Mouse (Mus musculus): Measurements from ENCODE around the gene 3110082I17Rik.

Gene 3110082I17Rik

GRCm38 (mm10) chr5:139377468-139378270, 82.7 kb downstream of the 3110082I17Rik start, which contains the start of gene Gpr146:
Gene Gpr146 (plus strand): TSS chr5:139377697.
- DNase-seq (ENCODE audit: low spot score): peak; percentile 62

GRCm38 (mm10) chr5:139374841-139375240, 85.5 kb downstream of the 3110082I17Rik start:
- DNase-seq (ENCODE audit: low spot score): no peak

DNA sequence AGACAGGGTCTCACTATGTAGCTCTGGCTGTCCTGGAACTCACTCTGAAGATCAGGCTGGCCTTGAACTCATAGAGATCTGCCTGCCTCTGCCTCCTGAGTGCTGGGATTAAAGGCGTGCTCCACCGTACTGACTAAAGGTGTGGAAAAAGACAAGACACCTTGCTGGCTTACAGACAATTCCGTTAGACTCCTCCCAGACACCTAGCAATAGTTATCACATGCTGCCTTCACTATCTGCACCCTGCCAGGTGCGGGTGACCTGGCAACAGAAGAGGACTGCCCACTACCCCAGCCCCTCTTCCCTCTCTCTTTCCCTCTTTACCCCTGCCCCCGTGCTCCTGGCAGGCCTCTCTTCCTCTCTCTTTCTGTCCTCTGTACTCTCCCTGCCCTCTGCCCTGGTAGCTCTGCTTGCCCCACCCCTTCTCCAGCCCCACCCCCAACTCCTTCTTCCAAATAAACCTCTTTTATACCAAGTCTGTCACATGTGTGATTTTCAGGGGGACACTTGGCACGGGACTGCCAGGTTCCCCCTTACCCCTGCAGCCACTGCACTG, 86.4 kb downstream of the 3110082I17Rik start:
- DNase-seq (ENCODE audit: low spot score): no peak

DNA sequence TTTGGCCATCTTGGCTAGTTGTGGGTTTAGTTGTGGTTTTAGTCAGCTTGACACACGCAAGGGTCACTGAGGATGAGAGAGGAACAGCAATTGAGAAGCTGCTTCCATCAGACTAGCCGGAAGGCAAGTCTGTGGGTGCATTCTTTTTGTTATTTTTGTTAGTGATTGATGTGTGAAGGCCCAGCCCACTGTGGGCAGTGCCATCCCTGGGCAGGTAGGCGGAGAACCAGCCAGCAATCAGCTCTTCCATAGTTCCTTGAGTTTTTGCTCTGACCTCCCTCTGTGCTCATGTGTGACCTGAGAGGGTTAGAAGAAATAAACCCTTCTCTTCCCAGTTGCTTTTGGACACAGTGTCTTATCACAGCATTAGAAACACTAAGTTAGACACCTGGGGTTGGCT, 87.2 kb downstream of the 3110082I17Rik start:
- no peak for DNase-seq (ENCODE audit: low spot score)

GRCm38 (mm10) chr5:139371631-139372401, 88.5 kb downstream of the 3110082I17Rik start:
- DNase-seq (ENCODE audit: low spot score): peak; percentile 91

DNA sequence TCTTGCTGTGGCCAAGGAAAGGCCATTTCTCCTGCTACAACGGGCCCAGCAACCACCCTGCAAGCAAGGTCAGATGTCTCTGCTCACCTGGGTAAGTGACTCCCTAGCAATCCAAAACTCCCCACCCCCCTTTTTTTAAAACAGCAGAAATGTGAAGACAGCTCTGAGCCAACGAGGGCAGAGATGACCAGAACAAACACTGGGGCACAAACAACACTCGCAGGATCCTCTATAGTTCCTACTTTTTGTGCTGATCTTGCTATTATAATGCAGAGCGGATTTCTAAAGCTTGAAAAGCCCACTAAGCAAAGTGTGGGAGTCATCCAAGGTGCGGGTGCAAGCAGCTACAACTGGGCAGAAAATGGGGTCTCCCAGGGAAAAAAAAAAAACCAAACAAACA, 89.2 kb downstream of the 3110082I17Rik start:
- DNase-seq (ENCODE audit: low spot score): no peak

DNA sequence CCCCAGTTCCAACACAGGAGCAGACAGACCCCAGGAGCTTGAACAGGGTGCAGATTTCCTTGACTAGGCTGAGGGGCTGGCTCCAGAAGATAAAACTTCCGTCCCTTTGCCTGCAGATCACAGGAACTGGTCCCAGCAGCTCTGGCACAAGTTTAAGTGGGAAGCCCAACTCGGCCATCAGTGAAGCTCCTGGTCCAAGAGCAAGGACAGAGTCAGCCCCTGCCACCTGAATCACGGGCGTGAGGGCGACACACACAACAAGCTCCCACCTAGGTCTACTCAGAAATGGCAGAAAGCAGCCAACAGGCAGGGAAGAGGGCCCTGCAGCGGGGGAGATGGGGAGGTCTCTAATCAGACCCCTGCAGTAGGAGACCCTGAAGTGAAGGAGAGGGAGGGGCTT, 90.0 kb downstream of the 3110082I17Rik start:
- no peak for DNase-seq (ENCODE audit: low spot score)

DNA sequence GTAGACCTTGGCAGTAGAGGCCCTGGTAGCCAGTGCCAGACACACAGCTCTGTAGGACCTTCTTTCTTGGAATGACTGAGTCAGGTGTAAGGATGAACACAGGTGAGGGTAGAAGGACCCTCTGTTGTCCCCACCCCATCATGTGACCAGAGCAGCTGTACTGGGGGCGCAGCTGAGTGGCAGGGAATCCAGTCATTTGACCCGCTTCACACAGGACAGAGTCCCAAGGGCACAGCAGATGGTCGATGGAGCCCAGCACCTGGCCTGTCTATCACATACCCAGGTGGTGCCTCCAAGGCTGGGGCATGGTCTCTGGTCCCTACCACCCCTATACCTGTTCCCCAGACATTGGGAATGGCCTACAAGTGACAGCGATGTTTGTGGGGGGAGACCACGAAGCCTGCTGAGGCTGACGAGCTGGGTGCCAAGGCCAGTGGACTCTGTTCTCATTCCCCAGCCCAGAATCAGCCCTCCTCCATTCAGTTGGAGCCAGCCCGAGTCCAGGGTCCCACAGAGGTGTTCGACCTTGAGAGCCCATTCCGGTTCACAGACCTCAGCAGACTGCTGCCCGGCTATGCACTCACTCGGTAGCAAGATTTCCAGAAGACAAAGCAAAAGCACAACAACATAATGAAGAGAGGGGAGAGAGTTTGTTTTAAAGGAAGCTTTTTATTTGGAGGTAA, 91.5 kb downstream of the 3110082I17Rik start:
- DNase-seq (ENCODE audit: low spot score): no peak

DNA sequence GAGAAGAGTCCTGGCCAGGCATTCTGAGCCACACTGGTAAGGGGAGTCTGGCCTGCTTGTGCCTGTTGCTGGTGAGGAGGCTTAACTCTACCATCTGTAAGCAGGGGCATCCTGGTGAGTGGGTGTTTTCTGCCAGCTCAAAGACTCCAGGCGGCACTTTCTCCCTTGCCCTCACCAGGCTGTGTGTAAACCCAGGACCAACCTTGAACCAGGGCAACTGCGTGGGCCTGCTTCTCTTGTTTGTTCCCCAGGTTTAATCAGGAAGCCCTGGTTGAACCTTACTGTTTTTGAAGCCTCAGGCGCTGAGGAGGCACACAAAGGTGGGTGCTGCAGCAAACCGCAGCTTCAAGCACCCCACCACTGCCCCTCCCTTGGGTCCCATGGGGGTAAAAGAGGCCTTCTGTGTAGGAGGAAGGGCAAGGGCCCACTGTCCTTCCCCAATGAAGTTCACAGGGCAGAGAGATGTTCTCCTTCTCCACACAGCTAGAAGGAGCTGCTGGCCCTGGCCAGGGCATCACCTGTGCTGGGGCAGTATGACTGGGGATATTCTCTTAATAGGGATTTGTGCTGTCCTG, 92.4 kb downstream of the 3110082I17Rik start:
- no peak for DNase-seq (ENCODE audit: low spot score)

DNA sequence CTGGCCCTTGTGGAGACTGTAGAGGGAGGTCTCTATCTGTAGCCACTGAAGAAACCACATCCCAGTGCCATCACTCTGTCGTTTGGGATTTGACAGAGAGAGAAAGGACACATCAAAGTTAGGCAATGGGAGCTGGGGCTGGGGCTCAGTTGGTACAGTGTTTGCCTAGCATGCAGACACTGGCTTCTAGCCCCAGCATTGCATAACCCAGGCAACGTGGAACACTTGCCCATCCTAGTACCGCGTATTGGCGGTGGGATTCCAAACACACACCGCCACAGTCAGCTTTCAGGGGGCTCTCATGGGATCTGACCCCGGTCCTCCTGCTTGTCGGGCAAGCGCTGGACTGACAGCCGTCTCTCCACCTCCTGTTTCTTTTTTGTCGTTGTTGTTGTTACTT, 93.8 kb downstream of the 3110082I17Rik start:
- no peak for DNase-seq (ENCODE audit: low spot score)

DNA sequence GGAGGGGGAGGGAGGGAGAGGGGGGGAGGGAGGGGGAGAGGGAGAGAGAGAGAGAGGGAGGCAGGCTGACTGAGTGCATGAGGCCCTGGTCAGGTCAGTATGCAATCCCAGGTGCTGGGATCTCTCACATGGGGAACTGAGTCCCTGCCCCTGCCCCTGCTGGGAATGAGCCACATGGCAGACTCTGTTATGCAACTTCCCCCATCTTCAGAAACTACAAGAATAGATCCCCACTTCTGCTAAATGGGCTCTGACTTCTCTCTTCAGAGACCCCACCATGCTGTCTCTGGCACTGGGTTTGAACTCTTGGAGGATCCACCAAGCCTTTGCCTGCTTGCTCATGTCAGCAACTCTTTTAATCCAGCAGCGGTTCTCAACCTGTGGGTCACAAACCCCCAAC, 94.5 kb downstream of the 3110082I17Rik start:
- no peak for DNase-seq (ENCODE audit: low spot score)

DNA sequence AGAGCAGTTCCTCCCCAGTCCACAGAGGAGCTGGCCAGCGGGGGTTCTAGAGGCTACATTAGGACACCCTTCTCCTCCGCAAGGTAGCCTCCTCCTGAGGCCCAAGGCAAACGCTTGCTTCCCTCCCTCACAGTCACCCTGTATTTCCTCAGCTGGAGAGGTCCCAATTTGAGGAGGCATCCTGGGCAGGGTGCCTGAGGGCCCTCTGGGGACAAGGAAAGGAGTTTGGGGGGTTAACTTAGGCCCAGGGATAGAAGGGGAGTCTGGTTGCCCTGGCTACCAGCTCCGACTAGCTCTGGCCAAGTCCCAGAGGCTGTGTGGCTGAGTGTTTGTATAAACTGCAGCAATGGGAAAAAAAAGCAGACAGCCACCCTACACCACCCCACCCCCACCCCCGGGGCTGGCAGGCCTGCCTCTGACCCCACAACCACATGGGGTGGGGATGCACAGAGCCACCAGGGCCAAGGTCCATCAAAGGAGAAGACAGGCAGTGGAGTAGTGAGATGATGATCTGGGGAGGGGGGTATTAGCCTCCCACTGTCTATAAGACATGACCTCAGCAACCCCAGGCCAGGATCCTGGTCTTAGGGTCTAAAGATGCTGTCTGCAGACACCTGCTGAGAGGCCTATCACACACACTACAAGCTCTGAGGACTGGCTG, 95.3 kb downstream of the 3110082I17Rik start:
- no peak for DNase-seq (ENCODE audit: low spot score)

- peak; percentile 93 for DNase-seq (ENCODE audit: low spot score)
These were observed 95.9 kb downstream of the 3110082I17Rik start for GRCm38 (mm10) chr5:139364260-139364910.

DNA sequence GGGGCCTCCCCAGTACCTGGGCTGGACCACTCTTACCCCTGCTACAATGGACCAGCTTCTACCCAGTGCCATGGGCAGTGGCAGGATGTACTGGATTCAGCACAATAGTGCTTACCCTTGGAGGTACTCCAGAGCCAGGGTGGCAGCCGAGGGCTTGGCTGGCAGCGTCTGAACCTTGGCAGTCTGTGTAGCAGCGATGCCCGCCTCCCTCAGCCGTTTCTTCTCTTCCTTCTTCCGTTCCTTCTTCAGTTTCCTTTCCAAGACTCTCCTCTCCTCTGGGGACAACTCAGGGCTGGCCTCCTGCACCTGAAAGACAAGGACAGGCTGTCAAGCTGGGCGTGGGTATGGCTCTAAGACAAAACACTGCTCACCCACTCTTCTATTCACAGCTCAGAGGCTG, 96.5 kb downstream of the 3110082I17Rik start:
- DNase-seq (ENCODE audit: low spot score): no peak

- DNase-seq (ENCODE audit: low spot score): no peak
These were observed 101.1 kb downstream of the 3110082I17Rik start for GRCm38 (mm10) chr5:139359244-139359643.

DNA sequence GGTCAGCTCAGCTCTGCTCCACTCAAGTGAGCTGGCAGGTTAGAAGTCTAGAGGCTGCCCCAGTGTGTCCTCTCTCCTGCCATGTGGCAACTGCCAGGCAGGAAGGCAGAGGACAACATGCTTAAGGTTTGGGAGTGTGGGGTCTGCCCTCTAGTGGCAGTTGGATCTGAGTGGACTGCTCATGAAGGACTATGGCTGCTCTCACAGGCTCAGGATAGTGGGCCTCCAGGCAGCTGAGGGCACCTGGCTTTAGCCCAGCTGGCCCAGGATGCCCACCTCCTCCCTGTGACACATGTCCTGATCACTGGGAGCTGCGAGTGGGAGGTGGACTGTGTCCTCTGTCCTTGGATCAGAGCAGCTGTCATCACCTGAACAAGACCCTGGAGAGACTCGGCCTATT, 101.7 kb downstream of the 3110082I17Rik start:
- DNase-seq (ENCODE audit: low spot score): no peak

GRCm38 (mm10) chr5:139355235-139355772, 105.0 kb downstream of the 3110082I17Rik start:
- DNase-seq (ENCODE audit: low spot score): peak; percentile 80

DNA sequence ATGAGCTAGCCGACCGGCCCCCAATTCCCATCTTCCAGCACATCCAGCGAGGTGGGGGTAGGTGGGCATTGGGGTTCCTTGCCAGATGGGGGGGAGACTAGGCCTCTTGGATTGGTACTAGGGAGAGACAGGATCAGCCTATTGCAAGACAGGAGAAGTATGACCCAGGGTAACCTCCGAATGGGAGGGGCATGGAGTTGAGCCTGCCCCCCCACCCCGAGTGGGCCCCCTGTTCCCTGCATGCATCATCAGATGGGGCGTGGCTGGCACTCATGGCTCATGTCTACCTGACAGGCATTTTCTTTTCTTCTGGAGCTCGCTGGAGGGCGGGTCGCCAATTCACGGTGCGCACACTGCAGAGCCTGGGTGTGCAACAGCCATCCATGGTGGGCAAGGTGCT, 106.4 kb downstream of the 3110082I17Rik start:
- no peak for DNase-seq (ENCODE audit: low spot score)

- no peak for DNase-seq (ENCODE audit: low spot score)
These were observed 106.8 kb downstream of the 3110082I17Rik start for GRCm38 (mm10) chr5:139353496-139353895.

GRCm38 (mm10) chr5:139352317-139352716, 108.0 kb downstream of the 3110082I17Rik start, which contains the start of gene Cyp2w1:
Gene Cyp2w1 (plus strand): TSS chr5:139352617.
- DNase-seq (ENCODE audit: low spot score): no peak
